Mouse (Mus musculus): ENCODE measurements at regions not wholly inside any gene's neighbourhood (a gene's known extent, or its start where the extent isn't known, plus 50 kb on each side); places are given as distances from the start of the nearest gene placed in this dataset.
"Not testable (repeated sequence)": the region's sequence is repeated elsewhere in the genome, so short reads cannot be mapped to it uniquely, and the experiment has no call there.

DNA sequence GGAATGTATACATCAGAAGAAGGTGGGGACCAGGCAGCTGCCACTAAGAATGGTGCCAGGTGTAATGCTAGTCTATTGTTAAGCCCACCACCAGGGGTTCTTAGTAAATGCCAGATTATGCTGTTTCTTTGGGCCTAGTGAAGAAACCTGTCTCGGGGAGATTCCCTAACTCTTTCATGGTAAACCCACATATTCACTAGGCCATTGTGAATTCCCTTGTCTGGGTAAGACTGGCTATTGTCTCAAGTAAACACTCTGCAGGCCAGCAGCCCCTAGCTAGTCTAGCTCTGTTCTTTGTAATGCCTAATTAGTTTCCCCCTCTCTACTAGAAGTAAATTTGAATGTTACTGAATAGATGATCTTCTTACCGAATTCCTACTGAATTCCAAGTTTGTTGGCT, 89.3 kb upstream of the Cldn34b3 start:
- WGBS = 47% methylated on average over 2 of the region's 2 CpGs
- not testable (repeated sequence) for H3K36me3 ChIP-seq (ENCODE audit: control insufficient read depth, insufficient read depth, low read length)

DNA sequence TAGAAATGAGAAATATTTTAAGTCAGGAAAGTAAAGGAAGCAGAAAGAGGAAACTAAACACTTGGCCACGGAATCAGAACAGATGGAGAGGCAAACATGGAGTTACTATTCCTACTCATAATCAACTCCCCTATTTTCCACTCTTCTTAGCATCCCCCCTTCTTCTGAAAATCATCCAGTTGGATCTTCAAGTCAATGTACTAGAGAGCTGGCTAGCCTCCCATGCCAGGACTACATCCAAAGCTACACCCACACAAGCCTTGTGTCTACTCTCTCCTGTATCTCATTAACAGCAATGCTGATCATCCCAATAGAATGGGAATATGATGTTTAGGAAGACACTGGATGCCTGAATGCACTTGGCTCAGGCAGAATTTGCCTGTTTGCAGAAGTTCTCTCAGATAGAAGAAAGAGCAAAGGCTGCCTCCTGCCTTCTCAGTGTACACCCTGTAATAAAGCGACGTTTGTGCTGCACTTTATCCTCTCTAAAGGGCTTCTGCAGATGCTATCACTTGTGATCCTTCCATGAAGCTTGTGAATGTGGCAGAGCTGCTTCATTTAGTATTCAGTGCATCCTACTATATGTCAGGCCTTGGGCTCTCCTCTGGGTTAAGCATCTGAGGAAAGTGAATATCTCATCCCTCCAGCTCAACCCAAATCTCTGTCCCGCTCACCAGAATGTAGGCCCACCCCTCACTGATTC, 82.5 kb upstream of the Cldn34b3 start:
- Histone ChIP-seq H3K4me1 (ENCODE audit: control insufficient read depth, insufficient read depth, low read depth, low read length) (no peaks in the 10 kb centered on the region), H3K4me3 (ENCODE audit: low read length) (no peak overlapping the region), H3K27ac (ENCODE audit: low read depth, low read length) (no peak overlapping the region), H3K9ac (ENCODE audit: low read depth, low read length) (no peak overlapping the region), H3K36me3 (ENCODE audit: control insufficient read depth, insufficient read depth, low read length) (no peaks in the 10 kb centered on the region), H3K9me3 (ENCODE audit: control insufficient read depth, low read length) (no peaks in the 10 kb centered on the region), H3K27me3 (replicated peaks; ENCODE audit: control insufficient read depth, insufficient read depth, low read length) (no peaks in the 10 kb centered on the region), H3K4me2 (ENCODE audit: low read length) (no peak overlapping the region)
- ATAC-seq = no peak
- 90% methylated on average over 4 of the region's 4 CpGs for WGBS

More for the DNA sequence above, 89.3 kb upstream of the Cldn34b3 start:
- ATAC-seq; H3K27me3 ChIP-seq (replicated peaks; ENCODE audit: control insufficient read depth, insufficient read depth, low read length); H3K9ac ChIP-seq (ENCODE audit: low read depth, low read length); H3K4me2 ChIP-seq (ENCODE audit: low read length); H3K4me1 ChIP-seq (ENCODE audit: control insufficient read depth, insufficient read depth, low read depth, low read length); H3K4me3 ChIP-seq (ENCODE audit: low read length); H3K27ac ChIP-seq (ENCODE audit: low read depth, low read length); H3K9me3 ChIP-seq (ENCODE audit: control insufficient read depth, low read length): not testable (repeated sequence)

DNA sequence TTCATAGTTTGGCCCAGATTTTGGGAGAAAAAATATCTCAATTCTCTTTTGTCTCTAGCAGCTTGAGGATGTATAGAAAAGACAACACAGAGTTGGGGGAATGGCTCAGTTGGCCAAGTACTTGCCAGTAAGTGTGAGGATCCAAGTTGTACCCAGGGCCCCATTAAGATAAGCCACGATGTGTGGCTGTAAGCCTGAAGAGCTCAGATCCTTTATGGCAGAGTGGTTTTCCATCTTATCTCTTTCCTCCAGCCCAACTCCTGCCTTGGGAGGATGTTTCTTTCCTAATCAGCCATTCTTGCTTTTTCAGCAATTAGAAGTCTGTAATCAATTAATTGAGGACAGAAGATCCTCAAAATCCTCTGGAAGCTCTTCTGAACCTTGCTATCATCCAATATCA, 63.5 kb upstream of the Cldn34b3 start:
- no peaks in the 10 kb centered on the region for H3K4me1 ChIP-seq (ENCODE audit: control insufficient read depth, insufficient read depth, low read depth, low read length)
- H3K9ac ChIP-seq (ENCODE audit: low read depth, low read length) = no peak overlapping the region
- no peak overlapping the region for H3K4me3 ChIP-seq (ENCODE audit: low read length)
- no peaks in the 10 kb centered on the region for H3K36me3 ChIP-seq (ENCODE audit: control insufficient read depth, insufficient read depth, low read length)
- H3K27ac ChIP-seq (ENCODE audit: low read depth, low read length) = no peak overlapping the region
- no peak for ATAC-seq
- no peaks in the 10 kb centered on the region for H3K27me3 ChIP-seq (replicated peaks; ENCODE audit: control insufficient read depth, insufficient read depth, low read length)
- H3K9me3 ChIP-seq (ENCODE audit: control insufficient read depth, low read length) = no peaks in the 10 kb centered on the region
- 86% methylated on average over 1 of the region's 1 CpGs for WGBS
- H3K4me2 ChIP-seq (ENCODE audit: low read length) = no peak overlapping the region

DNA sequence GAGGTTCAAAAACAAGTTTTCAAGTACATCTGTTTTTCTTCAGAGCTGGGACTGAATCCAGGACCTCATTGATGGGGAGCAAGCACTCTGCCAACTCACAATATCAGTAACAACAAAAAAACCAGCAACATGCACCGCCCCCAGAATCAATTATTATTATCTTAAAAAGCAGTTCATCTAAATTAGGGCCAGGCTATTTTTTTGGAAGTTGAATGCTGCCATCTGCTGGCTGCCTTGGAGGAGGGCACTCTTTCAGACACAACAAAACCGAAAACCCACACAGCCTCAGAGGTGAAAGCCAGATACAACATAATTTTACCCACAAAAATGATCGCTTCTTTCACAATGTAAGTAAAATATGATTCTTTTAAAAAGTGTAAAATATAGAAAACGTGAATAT, 62.7 kb upstream of the Cldn34b3 start:
- no peak overlapping the region for H3K9ac ChIP-seq (ENCODE audit: low read depth, low read length)
- H3K27me3 ChIP-seq (replicated peaks; ENCODE audit: control insufficient read depth, insufficient read depth, low read length) = no peaks in the 10 kb centered on the region
- H3K4me2 ChIP-seq (ENCODE audit: low read length) = no peak overlapping the region
- no peak overlapping the region for H3K4me3 ChIP-seq (ENCODE audit: low read length)
- no peaks in the 10 kb centered on the region for H3K4me1 ChIP-seq (ENCODE audit: control insufficient read depth, insufficient read depth, low read depth, low read length)
- ATAC-seq = no peak
- H3K36me3 ChIP-seq (ENCODE audit: control insufficient read depth, insufficient read depth, low read length) = no peaks in the 10 kb centered on the region
- H3K27ac ChIP-seq (ENCODE audit: low read depth, low read length) = no peak overlapping the region
- H3K9me3 ChIP-seq (ENCODE audit: control insufficient read depth, low read length) = no peaks in the 10 kb centered on the region
- WGBS = 19% methylated on average over 4 of the region's 4 CpGs

All from hindbrain, embryonic 16.5 days (tissue).